Mouse (Mus musculus): ENCODE data around the gene Pacs2. TPM values are rescaled to one million over a fixed set of nuclear protein-coding genes. Genes with fewer than 3 reads are reported as not detected.

The Pacs2 gene
- 10 to 100 TPM; 31.9 to 41.4 TPM for total RNA-seq (2021)
- long read RNA-seq, experiment 1, full-length matches to known transcripts: 14 of 32 reads
- long read RNA-seq, experiment 1, partial matches to known transcripts: 10 of 32 reads
- long read RNA-seq, experiment 1, other reads (novel, unspliced or antisense): 8 of 32 reads
- long read RNA-seq, experiment 2, full-length matches to known transcripts: 24 of 55 reads
- long read RNA-seq, experiment 2, partial matches to known transcripts: 9 of 55 reads
- long read RNA-seq, experiment 2, other reads (novel, unspliced or antisense): 22 of 55 reads

- peak; percentile 96 for DNase-seq
- intact Hi-C loops (cut with DNase I; ENCODE audit: low total_unique reads): no loop called here
Observed at GRCm38 (mm10) chr12:113013604-113014558, at the start of gene Pacs2. TSS of gene Pacs2 (plus strand) at chr12:113014508.

- intact Hi-C loops (cut with DNase I; ENCODE audit: low total_unique reads): no loop called here
- no peak for DNase-seq
Observed at GRCm38 (mm10) chr12:112965783-112966182, 48.5 kb upstream of the Pacs2 start.

GRCm38 (mm10) chr12:112968943-112969342 lies 45.4 kb upstream of the Pacs2 start:
- DNase-seq: no peak
- intact Hi-C loops (cut with DNase I; ENCODE audit: low total_unique reads): no loop called here

GRCm38 (mm10) chr12:112969616-112970015 lies 44.7 kb upstream of the Pacs2 start:
- intact Hi-C loops (cut with DNase I; ENCODE audit: low total_unique reads): no loop called here
- no peak for DNase-seq

- no peak for DNase-seq
- intact Hi-C loops (cut with DNase I; ENCODE audit: low total_unique reads): no loop called here
Observed at GRCm38 (mm10) chr12:112974736-112975135, 39.6 kb upstream of the Pacs2 start.

- intact Hi-C loops (cut with DNase I; ENCODE audit: low total_unique reads): no loop called here
- peak; percentile 90 for DNase-seq
Observed at GRCm38 (mm10) chr12:112976371-112977073, 37.8 kb upstream of the Pacs2 start, which contains the start of gene Btbd6. TSS of gene Btbd6 (plus strand) at chr12:112976482.

- DNase-seq: no peak
- intact Hi-C loops (cut with DNase I; ENCODE audit: low total_unique reads): no loop called here
Observed at GRCm38 (mm10) chr12:112977156-112977555, 37.2 kb upstream of the Pacs2 start.

GRCm38 (mm10) chr12:112982031-112982430 lies 32.3 kb upstream of the Pacs2 start:
- DNase-seq: no peak
- intact Hi-C loops (cut with DNase I; ENCODE audit: low total_unique reads): no loop called here

GRCm38 (mm10) chr12:112985346-112985745 lies 29.0 kb upstream of the Pacs2 start:
- DNase-seq: no peak
- intact Hi-C loops (cut with DNase I; ENCODE audit: low total_unique reads): no loop called here

GRCm38 (mm10) chr12:112987877-112988276 lies 26.4 kb upstream of the Pacs2 start:
- DNase-seq: peak; percentile 58
- intact Hi-C loops (cut with DNase I; ENCODE audit: low total_unique reads): no loop called here

GRCm38 (mm10) chr12:112990706-112991405 lies 23.5 kb upstream of the Pacs2 start:
- intact Hi-C loops (cut with DNase I; ENCODE audit: low total_unique reads): no loop called here
- DNase-seq: no peak

- intact Hi-C loops (cut with DNase I; ENCODE audit: low total_unique reads): no loop called here
- DNase-seq: no peak
Observed at GRCm38 (mm10) chr12:112991444-112991843, 22.9 kb upstream of the Pacs2 start.

GRCm38 (mm10) chr12:112994153-112994552 lies 20.2 kb upstream of the Pacs2 start:
- intact Hi-C loops (cut with DNase I; ENCODE audit: low total_unique reads): no loop called here
- DNase-seq: no peak

- no peak for DNase-seq
- intact Hi-C loops (cut with DNase I; ENCODE audit: low total_unique reads): no loop called here
Observed at GRCm38 (mm10) chr12:112999569-113000293, 14.6 kb upstream of the Pacs2 start.

GRCm38 (mm10) chr12:113000294-113001132 lies 13.8 kb upstream of the Pacs2 start, which contains the start of gene Brf1:
TSS of gene Brf1 (minus strand) at chr12:113000704.
- intact Hi-C loops (cut with DNase I; ENCODE audit: low total_unique reads): no loop called here
- peak; percentile 97 for DNase-seq

GRCm38 (mm10) chr12:113001133-113001474 lies 13.2 kb upstream of the Pacs2 start:
- intact Hi-C loops (cut with DNase I; ENCODE audit: low total_unique reads): no loop called here
- DNase-seq: no peak

- intact Hi-C loops (cut with DNase I; ENCODE audit: low total_unique reads): no loop called here
Observed at GRCm38 (mm10) chr12:113002667-113003066, 11.6 kb upstream of the Pacs2 start.

GRCm38 (mm10) chr12:113004011-113004410 lies 10.3 kb upstream of the Pacs2 start:
- no peak for DNase-seq
- intact Hi-C loops (cut with DNase I; ENCODE audit: low total_unique reads): no loop called here

More at GRCm38 (mm10) chr12:113002667-113003066, 11.6 kb upstream of the Pacs2 start:
- DNase-seq: no peak
